Mouse (Mus musculus): Measurements from ENCODE around the gene Klf5. TPM values are rescaled to one million over a fixed set of nuclear protein-coding genes. Genes with fewer than 3 reads are reported as not detected.

Gene Klf5
- 7.4 and 8.5 TPM in 2 replicates for polyA plus RNA-seq (2012; rRNA removed; ENCODE audit: low replicate concordance)

GRCm38 (mm10) chr14:99298385-99299021 lies at the start of gene Klf5:
Gene Klf5, plus strand, starts transcription at chr14:99298691.

Other genes with a start within 250 kb of the Klf5 start
- 1.2 and 2.2 TPM in 2 replicates for gene Pibf1, start 199.3 kb upstream of the Klf5 start, polyA plus RNA-seq (2012; rRNA removed; ENCODE audit: low replicate concordance)
- gene Dis3, start 198.9 kb upstream of the Klf5 start, polyA plus RNA-seq (2012; rRNA removed; ENCODE audit: low replicate concordance): 4.9 and 5.8 TPM in 2 replicates

Data from mammary gland, adult 2 months (tissue).